Mouse (Mus musculus) forebrain, embryonic 10.5 days (tissue): ENCODE measurements at regions not wholly inside any gene's neighbourhood (a gene's known extent, or its start where the extent isn't known, plus 50 kb on each side); places are given as distances from the start of the nearest gene placed in this dataset.

Experiments
- DNase-seq: peaks from one replicate; pipeline ENCODE4 v3.0.0-alpha.2; 2017; ENCODE audit warnings: low spot score; ENCODE audit errors: extremely low spot score
- H3K27ac ChIP-seq: fragments of 300-500 bp; sonication (generic); 2 replicates; pipeline ENCODE4 v1.5.1; 2016; ENCODE audit warnings: mild to moderate bottlenecking
- H3K27me3 ChIP-seq: fragments of 300-500 bp; sonication (generic); 2 replicates; pipeline ENCODE4 v1.6.1; 2016; ENCODE audit warnings: mild to moderate bottlenecking; ENCODE audit not compliant: poor library complexity, severe bottlenecking
- H3K36me3 ChIP-seq: fragments of 300-500 bp; sonication (generic); replicated peaks from 2 replicates; pipeline ENCODE4 v1.6.1; 2016; ENCODE audit warnings: mild to moderate bottlenecking, moderate library complexity
- H3K4me1 ChIP-seq: fragments of 300-500 bp; sonication (generic); 2 replicates; pipeline ENCODE4 v1.6.1; 2016
- H3K4me3 ChIP-seq: fragments of 300-500 bp; sonication (generic); 2 replicates; pipeline ENCODE4 v1.5.1; 2016; ENCODE audit warnings: mild to moderate bottlenecking, moderate library complexity
- H3K9me3 ChIP-seq: fragments of 300-500 bp; sonication (generic); 2 replicates; pipeline ENCODE4 v1.6.1; 2016; ENCODE audit warnings: mild to moderate bottlenecking, moderate library complexity
- WGBS: fragments of 180-500 bp; shearing (Covaris S2); methylation state at CpG from one replicate; pipeline ENCODE4 v1.1.7; 2016; 5-methylcytosine and 5-hydroxymethylcytosine counted together

DNA sequence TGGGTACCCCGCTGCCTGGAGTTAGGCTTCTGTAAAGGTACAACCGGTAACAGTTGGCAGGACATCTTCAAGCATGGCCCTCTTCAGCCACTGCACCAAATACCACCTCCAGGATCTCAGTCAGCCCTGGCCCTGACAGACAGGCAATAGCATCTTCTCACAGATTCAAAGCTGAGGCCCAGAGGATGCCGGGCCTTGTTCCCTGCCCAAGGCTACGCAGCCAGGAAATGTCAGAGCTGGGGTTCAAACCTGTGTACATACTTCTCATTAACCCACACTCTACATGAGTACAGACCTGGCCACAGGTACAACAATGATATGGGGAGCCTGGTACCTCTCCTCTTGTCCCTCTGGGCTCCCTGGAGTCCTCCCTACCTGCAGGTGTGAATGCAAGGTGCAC lies 497.3 kb downstream of the Med13l start:
- Histone ChIP-seq H3K27ac (no peak overlapping the region), H3K36me3 (no peaks in the 10 kb centered on the region)
- WGBS = 80% methylated on average over 4 of the region's 4 CpGs

DNA sequence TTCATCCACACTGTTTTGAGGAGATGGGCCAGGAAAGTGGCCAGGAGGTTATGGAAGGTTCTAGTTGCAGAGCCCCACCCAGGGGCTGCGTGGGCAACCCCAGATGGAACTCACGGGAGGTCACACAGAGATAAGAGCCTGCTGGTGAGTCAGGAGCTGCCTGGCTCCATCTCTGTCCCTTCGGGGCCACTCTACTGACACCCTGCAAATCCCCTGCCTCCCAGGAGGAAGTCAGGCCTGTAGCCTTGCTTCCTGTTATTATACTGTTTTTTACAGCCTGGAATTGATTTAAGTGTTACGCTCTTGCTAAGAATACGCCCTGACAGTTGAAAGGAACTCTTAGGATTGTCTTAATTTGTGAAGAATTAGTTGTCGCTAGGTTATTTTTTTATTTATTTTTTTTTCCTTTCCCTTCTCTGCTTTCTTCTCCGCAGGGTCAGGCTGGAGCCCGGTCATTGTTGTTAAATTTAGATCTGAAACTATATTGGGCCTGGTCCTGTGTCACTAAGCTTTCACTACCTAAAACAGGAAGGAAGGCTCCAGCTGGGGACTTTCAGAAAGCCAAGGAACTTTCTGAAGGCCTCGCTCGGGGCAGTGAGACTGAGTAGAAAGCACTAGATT lies 497.9 kb downstream of the Med13l start:
- no peaks in the 10 kb centered on the region for H3K36me3 ChIP-seq
- 56% methylated on average over 10 of the region's 10 CpGs for WGBS
- H3K27me3 ChIP-seq = peaks cover 87% of the 10 kb centered on the region
- no peak for DNase-seq
- H3K27ac ChIP-seq = no peak overlapping the region; the same call in 1 of the 2 replicates
- H3K4me3 ChIP-seq = no peak overlapping the region
- H3K4me1 ChIP-seq = peaks cover 45% of the 10 kb centered on the region
- no peaks in the 10 kb centered on the region for H3K9me3 ChIP-seq

More for the DNA sequence above, 497.3 kb downstream of the Med13l start:
- Histone ChIP-seq H3K4me3 (no peak overlapping the region), H3K27me3 (peaks cover 93% of the 10 kb centered on the region), H3K4me1 (peaks cover 45% of the 10 kb centered on the region), H3K9me3 (no peaks in the 10 kb centered on the region)
- no peak for DNase-seq

DNA sequence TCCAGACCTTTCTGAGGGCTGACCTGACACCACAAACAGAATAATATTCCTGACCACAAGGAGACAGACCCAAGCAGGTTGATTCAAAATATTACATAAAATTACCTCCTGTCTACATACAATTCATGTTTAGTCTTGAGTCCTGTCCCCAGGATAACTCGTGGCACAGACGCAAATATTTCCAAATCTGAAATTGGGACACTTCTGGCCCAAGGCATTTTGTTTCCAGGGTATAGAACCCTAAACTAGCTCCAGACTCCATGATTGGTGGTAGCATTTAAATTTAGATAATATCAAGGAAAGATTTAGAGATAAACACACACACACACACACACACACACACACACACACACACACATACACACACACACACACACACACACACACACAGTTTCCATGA lies 498.7 kb downstream of the Med13l start:
- 94% methylated on average over 2 of the region's 2 CpGs for WGBS
- H3K36me3 ChIP-seq = no peaks in the 10 kb centered on the region
- peaks cover 78% of the 10 kb centered on the region for H3K27me3 ChIP-seq

DNA sequence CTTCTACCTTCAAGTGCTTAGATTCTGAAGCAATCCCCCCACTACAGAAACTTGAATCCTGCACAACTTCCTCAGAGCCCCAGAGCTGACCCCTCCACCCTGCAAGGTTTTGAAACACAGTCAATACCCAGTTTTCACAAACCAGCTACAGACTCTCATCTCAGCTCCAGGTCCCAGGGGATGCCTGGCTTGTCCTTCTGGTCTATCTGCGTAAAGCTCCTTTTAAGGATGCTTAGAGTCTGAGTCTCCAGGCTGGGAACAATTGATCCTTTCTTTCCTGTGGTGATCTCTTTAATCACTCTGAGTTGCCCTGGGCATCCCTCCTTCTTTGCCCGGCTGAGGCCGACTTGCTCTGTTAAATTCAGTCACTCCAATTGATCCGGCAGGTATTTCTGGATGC lies 500.4 kb downstream of the Med13l start:
- no peak overlapping the region for H3K27ac ChIP-seq
- 6% methylated on average over 4 of the region's 4 CpGs for WGBS
- DNase-seq = no peak
- peaks cover 62% of the 10 kb centered on the region for H3K27me3 ChIP-seq
- no peaks in the 10 kb centered on the region for H3K36me3 ChIP-seq
- no peak overlapping the region for H3K4me3 ChIP-seq
- H3K4me1 ChIP-seq = peaks cover 32% of the 10 kb centered on the region
- no peaks in the 10 kb centered on the region for H3K9me3 ChIP-seq

More for the DNA sequence above, 498.7 kb downstream of the Med13l start:
- Histone ChIP-seq H3K27ac (no peak overlapping the region), H3K4me3 (no peak overlapping the region), H3K4me1 (peaks cover 45% of the 10 kb centered on the region), H3K9me3 (no peaks in the 10 kb centered on the region)
- DNase-seq = no peak

DNA sequence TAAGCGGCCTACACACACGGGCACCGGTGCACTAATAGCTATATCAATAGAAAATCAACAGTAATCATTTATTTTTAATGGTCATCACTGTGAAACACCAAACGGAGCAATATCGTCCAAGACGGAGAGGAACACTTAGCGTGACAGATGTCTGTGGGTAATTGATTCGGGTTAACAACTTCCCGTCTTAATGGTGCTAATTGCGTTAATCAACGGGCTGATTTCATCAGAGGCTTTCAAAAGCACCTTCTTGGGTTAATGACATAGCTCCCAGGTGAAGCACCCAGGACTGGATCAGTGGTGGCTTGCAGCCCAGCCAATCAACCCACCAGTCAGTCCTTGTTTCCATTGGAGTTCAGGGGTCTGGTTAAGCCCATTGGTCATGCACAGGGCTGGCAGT lies 502.0 kb downstream of the Med13l start:
- Histone ChIP-seq H3K36me3 (no peaks in the 10 kb centered on the region), H3K27ac (no peak overlapping the region), H3K9me3 (no peaks in the 10 kb centered on the region), H3K27me3 (peaks cover 50% of the 10 kb centered on the region), H3K4me3 (no peak overlapping the region), H3K4me1 (peaks cover 24% of the 10 kb centered on the region)
- DNase-seq = no peak
- WGBS = 91% methylated on average over 11 of the region's 11 CpGs

GRCm38 (mm10) chr5:119066666-119067065 lies 506.2 kb downstream of the Med13l start:
- WGBS = 91% methylated on average over 6 of the region's 6 CpGs
- DNase-seq = no peak

GRCm38 (mm10) chr5:119069765-119070333 lies 509.4 kb downstream of the Med13l start:
- H3K27ac ChIP-seq = no peak overlapping the region
- no peaks in the 10 kb centered on the region for H3K9me3 ChIP-seq
- no peaks in the 10 kb centered on the region for H3K4me1 ChIP-seq
- DNase-seq = no peak
- no peaks in the 10 kb centered on the region for H3K36me3 ChIP-seq
- no peak overlapping the region for H3K4me3 ChIP-seq
- H3K27me3 ChIP-seq = peaks cover 16% of the 10 kb centered on the region
- 83% methylated on average over 10 of the region's 10 CpGs for WGBS

More at GRCm38 (mm10) chr5:119066666-119067065, 506.2 kb downstream of the Med13l start:
- Histone ChIP-seq H3K36me3 (no peaks in the 10 kb centered on the region), H3K9me3 (no peaks in the 10 kb centered on the region), H3K27me3 (peaks cover 20% of the 10 kb centered on the region), H3K27ac (no peak overlapping the region), H3K4me1 (no peaks in the 10 kb centered on the region), H3K4me3 (no peak overlapping the region)

DNA sequence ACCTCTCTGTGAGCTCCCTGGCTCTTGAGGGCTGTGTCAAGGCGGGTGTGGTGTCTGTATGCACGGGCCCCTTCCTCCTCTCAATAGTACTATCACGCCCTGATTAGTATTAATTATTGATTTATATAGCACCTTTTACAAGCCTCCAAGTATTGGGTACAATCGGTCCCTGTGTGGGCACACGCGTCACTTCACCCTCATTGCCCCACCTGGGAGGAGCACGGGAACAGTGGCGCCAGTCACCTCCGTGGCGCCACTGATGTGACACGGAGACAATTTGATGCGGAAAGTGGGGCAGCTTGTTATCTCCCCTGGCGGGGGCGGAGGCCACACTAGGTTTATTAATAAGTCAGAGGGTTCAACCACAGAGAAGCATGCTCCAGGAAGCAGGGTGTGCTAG lies 512.2 kb downstream of the Med13l start:
- H3K9me3 ChIP-seq = no peaks in the 10 kb centered on the region
- no peak overlapping the region for H3K4me3 ChIP-seq
- DNase-seq = no peak
- peaks cover 12% of the 10 kb centered on the region for H3K27me3 ChIP-seq
- no peaks in the 10 kb centered on the region for H3K4me1 ChIP-seq
- WGBS = 96% methylated on average over 14 of the region's 14 CpGs
- H3K36me3 ChIP-seq = no peaks in the 10 kb centered on the region
- no peak overlapping the region for H3K27ac ChIP-seq

GRCm38 (mm10) chr5:119080747-119081146 lies 520.3 kb downstream of the Med13l start:
- Histone ChIP-seq H3K4me3 (no peak overlapping the region), H3K36me3 (no peaks in the 10 kb centered on the region), H3K27ac (no peak overlapping the region), H3K4me1 (peaks cover 7% of the 10 kb centered on the region), H3K27me3 (peaks cover 27% of the 10 kb centered on the region), H3K9me3 (no peaks in the 10 kb centered on the region)
- 87% methylated on average over 5 of the region's 5 CpGs for WGBS
- DNase-seq = no peak

DNA sequence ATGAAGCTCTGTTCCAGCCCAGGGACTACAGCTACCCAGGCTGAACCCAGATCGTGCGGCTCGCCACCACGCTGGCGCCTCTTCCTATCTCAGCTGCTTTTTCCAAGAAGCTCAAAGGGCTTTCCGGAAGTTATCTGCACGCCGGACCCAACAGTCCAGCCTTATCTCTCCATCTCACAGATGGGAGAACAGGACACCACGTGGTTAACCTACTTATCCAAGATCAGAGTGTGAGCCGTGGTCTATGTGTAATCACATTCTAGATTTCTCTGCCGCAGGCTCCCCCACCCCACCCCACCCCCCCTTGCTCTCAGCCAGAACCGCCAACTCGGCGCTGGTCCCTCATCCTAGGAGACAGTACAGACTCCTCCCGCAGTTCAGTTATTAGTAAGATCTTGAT lies 522.4 kb downstream of the Med13l start:
- Histone ChIP-seq H3K4me3 (no peak overlapping the region), H3K27ac (no peak overlapping the region), H3K9me3 (no peaks in the 10 kb centered on the region), H3K27me3 (peaks cover 48% of the 10 kb centered on the region), H3K36me3 (no peaks in the 10 kb centered on the region), H3K4me1 (peaks cover 20% of the 10 kb centered on the region)
- no peak for DNase-seq
- 89% methylated on average over 15 of the region's 15 CpGs for WGBS

- peak; percentile 31 for DNase-seq
- H3K4me1 ChIP-seq = peaks cover 32% of the 10 kb centered on the region
- WGBS = 1% methylated on average over 17 of the region's 17 CpGs
- H3K4me3 ChIP-seq = peak overlapping the region; percentile 44
- peaks cover 49% of the 10 kb centered on the region for H3K27me3 ChIP-seq
- no peaks in the 10 kb centered on the region for H3K9me3 ChIP-seq
- H3K27ac ChIP-seq = peak overlapping the region; percentile 78
- no peaks in the 10 kb centered on the region for H3K36me3 ChIP-seq
These were observed 537.2 kb downstream of the Med13l start for GRCm38 (mm10) chr5:119097576-119098193.

DNA sequence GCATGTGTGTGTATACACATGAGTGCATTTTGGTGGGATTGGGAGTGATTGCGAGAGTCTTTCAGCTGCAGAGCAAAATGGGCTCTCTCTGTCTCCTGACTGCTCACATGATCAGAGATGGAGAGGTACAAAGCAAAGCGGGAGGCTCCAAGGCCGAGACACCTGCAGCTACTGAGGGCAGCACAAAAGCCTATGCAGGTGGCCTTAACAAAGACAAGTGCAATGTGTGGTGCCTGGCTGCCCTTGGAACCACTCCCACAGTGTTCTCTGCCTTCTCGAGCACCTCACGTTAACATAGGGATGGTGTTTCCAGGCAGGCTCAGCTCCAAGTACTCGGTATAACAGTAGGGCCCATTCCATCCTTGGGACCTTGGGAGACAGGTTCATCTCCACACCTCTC lies 539.3 kb downstream of the Med13l start:
- peaks cover 39% of the 10 kb centered on the region for H3K27me3 ChIP-seq
- H3K9me3 ChIP-seq = no peaks in the 10 kb centered on the region
- H3K4me1 ChIP-seq = peaks cover 22% of the 10 kb centered on the region
- DNase-seq = no peak
- H3K4me3 ChIP-seq = no peak overlapping the region
- WGBS = 70% methylated on average over 6 of the region's 6 CpGs
- no peak overlapping the region for H3K27ac ChIP-seq
- no peaks in the 10 kb centered on the region for H3K36me3 ChIP-seq

DNA sequence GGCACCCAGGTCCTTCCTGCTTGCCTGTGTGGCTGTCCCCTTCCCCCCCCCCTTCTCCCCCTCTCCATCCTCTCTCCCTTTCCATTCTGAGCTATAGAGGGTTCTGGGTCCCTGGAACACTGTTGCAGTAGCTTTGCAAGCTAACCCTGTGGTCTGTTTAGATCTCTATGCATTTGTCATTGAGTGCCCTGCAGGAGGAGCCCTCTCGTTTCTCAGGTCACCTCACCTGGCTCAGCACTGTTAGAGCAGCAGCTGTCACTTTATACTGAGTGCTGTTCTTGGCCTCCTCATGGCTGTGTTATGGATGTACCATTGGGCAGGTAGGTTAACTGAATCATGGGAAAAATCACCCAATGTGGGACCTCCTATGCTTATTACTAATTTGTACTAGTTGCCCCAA lies 543.0 kb downstream of the Med13l start:
- peaks cover 4% of the 10 kb centered on the region; the same call in 1 of the 2 replicates for H3K4me1 ChIP-seq
- no peak overlapping the region for H3K27ac ChIP-seq
- DNase-seq = no peak
- no peak overlapping the region for H3K4me3 ChIP-seq
- H3K36me3 ChIP-seq = no peaks in the 10 kb centered on the region
- peaks cover 8% of the 10 kb centered on the region for H3K27me3 ChIP-seq
- no peaks in the 10 kb centered on the region for H3K9me3 ChIP-seq
- 39% methylated on average over 1 of the region's 1 CpGs for WGBS
